Mouse (Mus musculus) small intestine, adult 2 months (tissue): ENCODE data around the gene Gm5799. TPM values are rescaled to one million over a fixed set of nuclear protein-coding genes. Genes with fewer than 3 reads are reported as not detected.
"Not testable (repeated sequence)": the region's sequence is repeated elsewhere in the genome, so short reads cannot be mapped to it uniquely, and the experiment has no call there.

Experiments
- H3K27ac ChIP-seq: fragments of 200-500 bp; 2 replicates; pipeline ENCODE4 v1.5.1; 2012; ENCODE audit warnings: low read depth, low read length, control low read depth, inconsistent platforms; ENCODE audit not compliant: insufficient read depth
- H3K27me3 ChIP-seq: fragments of 200-500 bp; 2 replicates; pipeline ENCODE4 v1.6.1; 2012; ENCODE audit warnings: mild to moderate bottlenecking, moderate library complexity, low read length, inconsistent platforms; ENCODE audit not compliant: control insufficient read depth, insufficient read depth
- H3K36me3 ChIP-seq: fragments of 200-500 bp; 2 replicates; pipeline ENCODE4 v1.6.1; 2012; ENCODE audit warnings: mild to moderate bottlenecking, low read length, control low read depth, inconsistent platforms; ENCODE audit not compliant: control insufficient read depth, insufficient read depth
- H3K4me1 ChIP-seq: fragments of 200-500 bp; 2 replicates; pipeline ENCODE4 v1.6.1; 2012; ENCODE audit warnings: low read length, inconsistent platforms, mixed read lengths; ENCODE audit not compliant: control insufficient read depth, insufficient read depth, insufficient read length
- H3K4me3 ChIP-seq: fragments of 200-500 bp; 2 replicates; pipeline ENCODE4 v1.5.1; 2012; ENCODE audit warnings: low read depth, mild to moderate bottlenecking, control low read depth, inconsistent platforms, low read length, moderate library complexity
- WGBS: fragments of 180-500 bp; shearing (Covaris S2); methylation state at CpG from one replicate; pipeline ENCODE4 v1.1.7; 2018; 5-methylcytosine and 5-hydroxymethylcytosine counted together
- polyA plus RNA-seq: library from polyadenylated mRNA; depleted of rRNA; stranded (reverse); fragments of >200 nt; gene quantifications from 2 replicates; pipeline ENCODE4 v1.2.3, GENCODE M21; 2012; rRNA removed

Gene Gm5799
- polyA plus RNA-seq = not detected in 2 replicates

- not testable (repeated sequence) for H3K36me3 ChIP-seq, H3K27me3 ChIP-seq, H3K27ac ChIP-seq, H3K4me1 ChIP-seq, H3K4me3 ChIP-seq
- 83% methylated on average over 2 of the region's 2 CpGs for WGBS
These were observed at the start of gene Gm5799 for GRCm38 (mm10) chr14:43543276-43543675. Gm5799 (plus strand) TSS chr14:43543576.

- not testable (repeated sequence) for H3K27me3 ChIP-seq, H3K4me3 ChIP-seq, H3K4me1 ChIP-seq, H3K36me3 ChIP-seq, H3K27ac ChIP-seq
- WGBS = 55% methylated on average over 14 of the region's 15 CpGs
These were observed 12.0 kb upstream of the Gm5799 start for GRCm38 (mm10) chr14:43531052-43532010.

- H3K4me3 ChIP-seq, H3K36me3 ChIP-seq, H3K27ac ChIP-seq, H3K4me1 ChIP-seq, H3K27me3 ChIP-seq: not testable (repeated sequence)
- no CpG with 5 or more reads among the region's 6 CpGs for WGBS
These were observed 11.4 kb upstream of the Gm5799 start for GRCm38 (mm10) chr14:43532011-43532383.

- H3K27ac ChIP-seq, H3K36me3 ChIP-seq, H3K27me3 ChIP-seq, H3K4me1 ChIP-seq, H3K4me3 ChIP-seq: not testable (repeated sequence)
- WGBS = 66% methylated on average over 6 of the region's 6 CpGs
These were observed 11.0 kb upstream of the Gm5799 start for GRCm38 (mm10) chr14:43532387-43532786.

- WGBS = 62% methylated on average over 2 of the region's 2 CpGs
- H3K4me1 ChIP-seq, H3K27me3 ChIP-seq: not testable (repeated sequence)
These were observed 5.2 kb upstream of the Gm5799 start for GRCm38 (mm10) chr14:43538144-43538543.

GRCm38 (mm10) chr14:43546281-43546680 lies 2.9 kb downstream of the Gm5799 start:
- H3K27ac ChIP-seq, H3K36me3 ChIP-seq, H3K4me1 ChIP-seq, H3K4me3 ChIP-seq, H3K27me3 ChIP-seq: not testable (repeated sequence)

More at GRCm38 (mm10) chr14:43538144-43538543, 5.2 kb upstream of the Gm5799 start:
- H3K4me3 ChIP-seq, H3K36me3 ChIP-seq, H3K27ac ChIP-seq: not testable (repeated sequence)

GRCm38 (mm10) chr14:43552271-43552670 lies 8.9 kb downstream of the Gm5799 start:
- WGBS = 80% methylated on average over 2 of the region's 2 CpGs
- H3K27me3 ChIP-seq, H3K4me1 ChIP-seq, H3K4me3 ChIP-seq, H3K27ac ChIP-seq, H3K36me3 ChIP-seq: not testable (repeated sequence)

- not testable (repeated sequence) for H3K4me3 ChIP-seq, H3K36me3 ChIP-seq, H3K4me1 ChIP-seq, H3K27ac ChIP-seq, H3K27me3 ChIP-seq
- 81% methylated on average over 4 of the region's 4 CpGs for WGBS
These were observed 34.6 kb downstream of the Gm5799 start for GRCm38 (mm10) chr14:43577969-43578368.

GRCm38 (mm10) chr14:43579046-43579445 lies 35.7 kb downstream of the Gm5799 start, which contains the start of gene Gm17654:
Gm17654 (minus strand) TSS chr14:43579146.
- not testable (repeated sequence) for H3K36me3 ChIP-seq, H3K4me3 ChIP-seq, H3K4me1 ChIP-seq, H3K27me3 ChIP-seq, H3K27ac ChIP-seq
- 80% methylated on average over 1 of the region's 2 CpGs for WGBS

Other genes starting within 250 kb of the Gm5799 start
- not detected in 2 replicates for gene Gm8127, start 249.7 kb upstream of the Gm5799 start, polyA plus RNA-seq
- not detected in 2 replicates for gene 1700001F09Rik, start 195.8 kb upstream of the Gm5799 start, polyA plus RNA-seq
- not detected in 2 replicates for gene Gm8138, start 127.2 kb upstream of the Gm5799 start, polyA plus RNA-seq
- gene Gm17654, start 35.6 kb downstream of the Gm5799 start, polyA plus RNA-seq = not detected in 2 replicates
- gene Gm10375, start 64.4 kb downstream of the Gm5799 start, polyA plus RNA-seq = not detected in 2 replicates
- gene Gm8165, start 133.6 kb downstream of the Gm5799 start, polyA plus RNA-seq = not detected in 2 replicates
- gene Gm7324, start 154.3 kb downstream of the Gm5799 start, polyA plus RNA-seq = not detected in 2 replicates
- not detected in 2 replicates for gene Gm16506, start 183.9 kb downstream of the Gm5799 start, polyA plus RNA-seq
- not detected in 2 replicates for gene Gm6526, start 204.3 kb downstream of the Gm5799 start, polyA plus RNA-seq
- gene Gm8180, start 241.2 kb downstream of the Gm5799 start, polyA plus RNA-seq = not detected in 2 replicates